Mouse (Mus musculus): Measurements from ENCODE around the gene Olfr1195.

DNA sequence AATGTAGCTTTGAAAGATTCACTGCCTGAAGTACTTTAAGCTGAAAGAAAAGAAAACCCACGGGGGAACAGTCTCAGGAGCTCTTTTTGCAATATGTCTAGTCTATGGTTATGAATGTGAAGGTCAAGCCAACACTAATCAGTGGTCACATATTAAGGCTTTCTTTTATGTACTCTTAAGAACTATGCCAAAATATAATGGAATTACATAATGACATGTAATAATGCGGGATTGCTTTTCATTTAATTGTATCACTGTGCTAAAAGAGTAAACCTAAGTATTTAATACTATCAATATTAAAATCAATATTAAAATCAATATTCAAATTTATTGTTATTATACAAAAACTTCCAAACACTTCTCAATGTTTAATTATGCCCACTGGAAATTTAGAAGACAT, 15.5 kb upstream of the Olfr1195 start, which contains the start of gene Olfr1196:
- no peak for TF ChIP-seq POLR2A (IDR thresholded peaks at IDR 0.05; ENCODE audit: low read depth, low read length)
- no peak for TF ChIP-seq CTCF (IDR thresholded peaks at IDR 0.05; ENCODE audit: extremely low read depth, insufficient read depth, insufficient read length, insufficient replicate concordance)
